Mouse (Mus musculus) left cerebral cortex, adult 8-10 months (tissue): ENCODE measurements around the gene Dclre1a. TPM values are rescaled to one million over a fixed set of nuclear protein-coding genes. Genes with fewer than 3 reads are reported as not detected.
"Not testable (repeated sequence)": the region's sequence is repeated elsewhere in the genome, so short reads cannot be mapped to it uniquely, and the experiment has no call there.

Experiments
- DNase-seq, 2 experiments: peaks; one replicate each; pipeline ENCODE4 v3.0.0; 2022; ENCODE audit warnings: low spot score in 2 of 2
- total RNA-seq, 4 experiments: library from RNA; stranded (reverse); gene quantifications; 2 replicates each; pipeline ENCODE4 v1.2.4; 2022

Gene Dclre1a
- total RNA-seq, 4 experiments from 2014 or later = 8.1 to 12.6 (median 11.3) TPM

- DNase-seq = no peak
Measured at GRCm38 (mm10) chr19:56549033-56549680, 1.1 kb upstream of the Dclre1a start.

- peak; percentile 50 to 78 for DNase-seq
Measured at GRCm38 (mm10) chr19:56548230-56549032, 409 bp upstream of the Dclre1a start, which contains the start of gene Nhlrc2. Gene Nhlrc2 (plus strand): TSS chr19:56548261.

- no peak for DNase-seq
Measured at GRCm38 (mm10) chr19:56546031-56546430, 2.0 kb downstream of the Dclre1a start.

GRCm38 (mm10) chr19:56544681-56545388, 3.2 kb downstream of the Dclre1a start:
- DNase-seq = no peak

GRCm38 (mm10) chr19:56543320-56543719, 4.7 kb downstream of the Dclre1a start:
- DNase-seq = no peak

- DNase-seq = no peak
Measured at GRCm38 (mm10) chr19:56535765-56536164, 12.3 kb downstream of the Dclre1a start.

GRCm38 (mm10) chr19:56535064-56535463, 13.0 kb downstream of the Dclre1a start:
- no peak for DNase-seq

- no peak for DNase-seq
Measured at GRCm38 (mm10) chr19:56534337-56534736, 13.7 kb downstream of the Dclre1a start.

GRCm38 (mm10) chr19:56533291-56534071, 14.5 kb downstream of the Dclre1a start:
- DNase-seq = no peak

- no peak for DNase-seq
Measured at GRCm38 (mm10) chr19:56531251-56531650, 16.8 kb downstream of the Dclre1a start.

- not testable (repeated sequence) for DNase-seq
Measured at GRCm38 (mm10) chr19:56530529-56530928, 17.5 kb downstream of the Dclre1a start.

- DNase-seq = not testable (repeated sequence)
Measured at GRCm38 (mm10) chr19:56519408-56519807, 28.6 kb downstream of the Dclre1a start.

- DNase-seq = not testable (repeated sequence)
Measured at GRCm38 (mm10) chr19:56513527-56513926, 34.5 kb downstream of the Dclre1a start.

GRCm38 (mm10) chr19:56511207-56511606, 36.8 kb downstream of the Dclre1a start:
- DNase-seq = not testable (repeated sequence)

- DNase-seq = not testable (repeated sequence)
Measured at GRCm38 (mm10) chr19:56503525-56503924, 44.5 kb downstream of the Dclre1a start.

- not testable (repeated sequence) for DNase-seq
Measured at GRCm38 (mm10) chr19:56503069-56503468, 45.0 kb downstream of the Dclre1a start.

- not testable (repeated sequence) for DNase-seq
Measured at GRCm38 (mm10) chr19:56494157-56494556, 53.9 kb downstream of the Dclre1a start.

- DNase-seq = no peak
Measured at GRCm38 (mm10) chr19:56489601-56490000, 58.4 kb downstream of the Dclre1a start.

GRCm38 (mm10) chr19:56487339-56487738, 60.7 kb downstream of the Dclre1a start:
- DNase-seq = no peak

GRCm38 (mm10) chr19:56486926-56487325, 61.1 kb downstream of the Dclre1a start:
- DNase-seq = no peak
